Mouse (Mus musculus) gastrocnemius, postnatal 10 days (tissue): ENCODE measurements around the gene Gm14443. TPM values are rescaled to one million over a fixed set of nuclear protein-coding genes. Genes with fewer than 3 reads are reported as not detected.
"Not testable (repeated sequence)": the region's sequence is repeated elsewhere in the genome, so short reads cannot be mapped to it uniquely, and the experiment has no call there.

ENCODE experiments used
- DNase-seq: peaks from one replicate; pipeline ENCODE4 v3.0.0; 2021; ENCODE audit warnings: mixed read lengths
- long read RNA-seq, 2 experiments: library from polyadenylated mRNA; stranded (forward); transcript quantifications; one replicate each; pipeline ENCODE4 v2.0.0; 2021
- total RNA-seq, 2 experiments: library from RNA; stranded (reverse); gene quantifications; 2 replicates each; pipeline ENCODE4 v1.2.3; 2021

The Gm14443 gene
- total RNA-seq, result 1 to 10 TPM in 1 of 2 experiments, under 1 TPM in 1; 0.94 to 1.1 TPM
- long read RNA-seq, experiment 1, partial matches to known transcripts, result 0 of 2 reads
- long read RNA-seq, experiment 1, other reads (novel, unspliced or antisense), result 2 of 2 reads
- long read RNA-seq, experiment 2, result 0 reads

DNA sequence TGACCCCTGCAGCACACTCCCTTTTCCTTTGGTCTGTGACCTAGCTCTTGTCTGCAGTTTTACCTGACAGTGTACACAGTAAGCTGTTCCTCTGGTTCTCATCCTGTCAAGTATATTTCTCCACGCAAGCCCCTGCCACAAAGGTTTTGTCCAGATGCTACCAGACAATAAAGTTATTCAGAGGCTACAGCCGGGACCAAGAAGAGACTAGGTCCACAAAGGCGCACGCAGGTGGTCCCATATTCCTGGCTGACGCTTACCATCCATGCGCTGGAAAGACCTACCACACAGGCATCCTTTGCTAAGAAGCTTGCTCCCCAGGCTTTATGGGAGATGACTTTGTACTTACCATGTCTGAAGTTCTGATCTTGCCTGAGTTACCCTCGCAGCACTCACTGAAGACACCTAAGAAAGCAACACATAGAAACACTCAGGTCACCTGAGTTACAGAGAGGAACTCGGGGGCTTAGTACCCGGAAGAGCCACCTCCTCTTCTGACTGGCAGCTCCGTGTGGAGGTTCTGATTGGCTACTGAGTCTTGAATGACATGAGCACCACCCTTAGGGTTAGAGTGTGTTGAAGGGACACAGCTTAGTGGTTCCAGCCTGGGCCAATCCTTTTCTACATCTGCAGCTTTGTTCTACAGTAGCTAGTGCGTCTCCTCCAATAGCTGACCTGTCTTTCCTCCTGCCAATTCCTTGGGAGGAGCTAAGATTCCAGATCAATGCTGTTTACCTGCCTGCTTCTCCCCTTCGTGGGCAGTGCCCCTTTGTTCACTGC lies at the start of gene Gm14443:
TSS of gene Gm14443 (minus strand) at position 471 of the 780 bp plus-strand sequence.
- DNase-seq, result not testable (repeated sequence)

DNA sequence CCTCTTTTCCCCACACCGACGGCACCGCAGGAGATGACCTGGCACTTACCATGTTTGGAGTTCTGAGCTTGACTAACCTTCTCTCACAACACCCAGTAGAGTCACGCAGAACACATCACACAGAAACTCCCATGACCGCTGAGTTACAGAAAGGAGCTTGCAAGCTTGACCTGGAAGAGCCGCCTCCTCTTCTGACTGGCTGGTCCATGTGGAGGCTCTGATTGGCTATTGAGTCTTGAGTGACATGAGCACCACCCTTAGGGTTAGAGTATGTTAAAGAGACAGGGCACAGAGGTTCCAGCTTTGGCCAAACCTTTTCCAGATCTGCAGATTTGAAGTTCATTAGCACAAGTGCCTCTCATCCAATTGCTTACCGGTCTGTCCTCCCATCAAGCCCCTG lies 31.1 kb upstream of the Gm14443 start, which contains the start of gene Gm14391:
TSS of gene Gm14391 (minus strand) at position 186 of the 400 bp plus-strand sequence.
- DNase-seq, result not testable (repeated sequence)

GRCm38 (mm10) chr2:175179008-175179407 lies 3.3 kb upstream of the Gm14443 start:
- not testable (repeated sequence) for DNase-seq

- no peak for DNase-seq
Measured at GRCm38 (mm10) chr2:175176312-175176711, 641 bp upstream of the Gm14443 start.

GRCm38 (mm10) chr2:175174058-175174457 lies 1.6 kb downstream of the Gm14443 start:
- not testable (repeated sequence) for DNase-seq

DNA sequence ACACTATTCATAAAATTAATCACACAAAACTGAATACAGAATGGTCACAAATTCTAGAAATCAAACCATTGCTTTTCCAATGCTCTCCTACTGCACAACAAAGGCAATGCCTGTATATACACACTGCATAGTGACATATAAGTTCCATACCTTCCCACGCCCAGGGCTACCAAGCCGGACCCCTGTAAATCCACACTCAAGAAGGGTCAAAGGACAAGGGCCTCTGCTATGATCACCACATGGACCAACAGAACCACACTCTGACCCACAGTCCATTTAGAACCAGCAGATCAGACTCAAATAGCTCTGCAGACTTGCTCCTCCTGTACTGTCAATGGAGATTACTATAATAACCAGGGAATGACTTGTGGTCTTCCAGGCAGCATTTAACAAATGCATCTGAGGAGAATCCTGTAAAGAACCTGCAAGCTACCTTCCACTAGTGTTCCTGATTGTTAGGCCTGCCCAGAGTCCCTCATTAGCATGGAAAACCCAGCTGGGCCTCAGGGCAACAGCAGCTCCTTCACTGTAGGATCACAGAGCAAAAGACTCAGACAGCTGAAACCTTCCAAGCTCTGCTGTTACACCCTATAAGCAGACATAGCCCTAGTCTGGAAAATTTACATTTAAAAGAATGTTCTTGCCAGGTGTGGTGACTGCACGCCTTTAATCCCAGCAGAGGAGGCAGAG lies 2.6 kb downstream of the Gm14443 start:
- DNase-seq, result not testable (repeated sequence)

DNA sequence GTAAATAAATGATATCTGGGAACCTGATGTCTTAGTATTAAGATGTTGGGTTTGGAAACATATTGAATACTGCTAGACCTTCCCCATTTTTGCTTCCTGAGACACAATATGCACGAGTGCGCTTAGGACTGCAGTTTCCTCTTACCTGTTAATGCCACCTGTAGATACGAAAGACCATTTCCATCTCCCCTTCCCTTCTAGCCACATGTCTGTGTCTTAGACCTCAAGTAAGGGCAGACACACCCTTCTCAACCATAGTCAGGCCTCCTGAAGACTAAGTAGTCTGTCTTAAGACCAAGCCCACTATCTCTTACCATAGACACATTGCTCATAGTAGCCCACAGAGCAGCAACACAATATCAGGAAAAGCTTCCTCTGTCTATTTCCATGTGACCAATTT lies 3.5 kb downstream of the Gm14443 start:
- DNase-seq, result no peak

DNA sequence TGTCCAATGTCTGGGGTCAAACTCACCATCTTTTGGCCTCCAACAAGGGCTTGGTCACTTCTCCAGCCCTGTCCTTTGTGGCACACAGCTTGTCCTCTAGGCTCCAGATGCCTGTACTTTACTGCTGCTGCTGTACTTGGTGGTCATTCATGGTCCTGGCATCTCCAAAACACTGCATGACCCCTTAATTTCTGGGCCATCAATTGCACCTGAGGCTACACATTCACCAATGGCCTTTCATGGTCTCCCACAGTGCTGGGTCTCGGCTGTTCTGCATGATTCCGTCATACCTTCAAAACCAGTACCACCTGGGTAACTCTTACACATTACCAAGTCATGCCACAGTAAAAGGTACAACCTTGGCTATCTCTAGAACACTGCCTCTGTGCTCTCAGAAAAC lies 8.8 kb downstream of the Gm14443 start:
- not testable (repeated sequence) for DNase-seq

DNA sequence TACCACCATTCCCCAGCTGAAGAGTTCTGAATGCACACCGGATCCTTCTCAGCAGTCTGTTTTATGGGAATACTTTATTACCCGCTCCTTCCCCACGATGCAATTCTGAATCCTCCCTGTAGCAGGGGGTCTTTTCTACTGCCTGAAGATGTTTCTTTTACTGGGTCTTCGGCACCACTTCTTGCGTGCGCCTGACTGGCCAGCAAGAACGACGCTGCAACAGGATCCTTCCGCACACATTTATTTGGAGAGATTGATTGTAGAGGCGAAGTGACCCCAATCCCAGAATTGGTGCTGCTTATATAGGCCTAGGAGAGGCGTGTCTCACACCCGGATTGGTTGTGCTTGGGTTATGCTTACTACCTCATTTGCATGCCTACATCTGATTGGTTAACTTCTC lies 10.6 kb downstream of the Gm14443 start:
- not testable (repeated sequence) for DNase-seq

GRCm38 (mm10) chr2:175161438-175161837 lies 14.2 kb downstream of the Gm14443 start:
- not testable (repeated sequence) for DNase-seq

DNA sequence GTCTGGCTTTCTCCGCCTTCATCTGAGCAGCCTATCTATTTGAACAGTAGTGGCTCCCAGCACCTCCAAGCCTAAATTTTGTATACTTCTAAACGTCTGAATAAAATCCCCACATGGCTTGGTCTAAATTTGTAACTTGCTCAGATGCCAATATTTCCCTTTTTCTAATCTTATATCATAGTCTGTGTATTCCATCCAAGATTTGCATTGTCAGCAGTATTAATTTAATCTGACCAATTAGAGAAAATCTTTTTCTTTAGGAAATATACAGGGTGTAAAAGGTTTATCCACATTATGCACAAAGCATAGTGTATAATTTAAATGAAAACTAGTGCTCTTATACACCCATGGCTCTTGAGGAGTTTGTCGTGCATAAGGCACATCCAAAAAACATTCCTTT lies 17.0 kb downstream of the Gm14443 start:
- no peak for DNase-seq

GRCm38 (mm10) chr2:175156696-175157095 lies 19.0 kb downstream of the Gm14443 start:
- DNase-seq, result no peak

- not testable (repeated sequence) for DNase-seq
Measured at GRCm38 (mm10) chr2:175141993-175142295, 33.7 kb downstream of the Gm14443 start, which contains the start of gene Gm14399. Gene Gm14399, minus strand, starts transcription at chr2:175142012.

- peak; percentile 15 for DNase-seq
Measured at GRCm38 (mm10) chr2:175141118-175141992, 34.3 kb downstream of the Gm14443 start.

- DNase-seq, result not testable (repeated sequence)
Measured at GRCm38 (mm10) chr2:175140624-175141023, 35.0 kb downstream of the Gm14443 start.

Other genes starting within 250 kb of the Gm14443 start
- gene Gm14444, start 165.6 kb downstream of the Gm14443 start, total RNA-seq, result under 1 TPM in 1 of 2 experiments, not detected in 1; 0.61 TPM
- gene Gm14393, start 108.1 kb downstream of the Gm14443 start, total RNA-seq, result 1 to 10 TPM in 1 of 2 experiments, not detected in 1; 1.2 TPM
- 1 to 10 TPM; 5.8 to 8.7 TPM for gene Gm14399, start 33.9 kb downstream of the Gm14443 start, total RNA-seq
- 10 to 100 TPM; 26.3 to 40.4 TPM for gene Gm14391, start 31.0 kb upstream of the Gm14443 start, total RNA-seq
- gene Gm14440, start 99.3 kb upstream of the Gm14443 start, total RNA-seq, result 1 to 10 TPM in 1 of 2 experiments, not detected in 1; 4.8 TPM
- 10 to 100 TPM; 17.0 to 21.5 TPM for gene Gm4631, start 162.3 kb upstream of the Gm14443 start, total RNA-seq
- 1 to 10 TPM; 2.5 to 3.8 TPM for gene Zfp968, start 196.6 kb upstream of the Gm14443 start, total RNA-seq